Mouse (Mus musculus): ENCODE measurements around the gene Zfp513. TPM values are rescaled to one million over a fixed set of nuclear protein-coding genes. Genes with fewer than 3 reads are reported as not detected.

The Zfp513 gene
- polyA plus RNA-seq, 1 experiment from 2014 or later, result 17.4 TPM

- Histone ChIP-seq H3K4me3 (no peak overlapping the region), H3K9ac (no peak overlapping the region), H3K36me3 (no peaks in the 10 kb centered on the region), H3K4me1 (replicated peaks) (peaks cover 12% of the 10 kb centered on the region), H3K27ac (replicated peaks) (no peak overlapping the region), H3K4me2 (no peak overlapping the region), H3K9me3 (no peaks in the 10 kb centered on the region), H3K27me3 (no peaks in the 10 kb centered on the region)
- WGBS, result 92% methylated on average over 4 of the region's 4 CpGs
- no peak for ATAC-seq (ENCODE audit: low FRiP score, low read depth)
These were observed 52.3 kb downstream of the Zfp513 start for GRCm38 (mm10) chr5:31149781-31150180.

Other genes with a start within 250 kb of the Zfp513 start
- 103 and 124 TPM in 2 replicates for gene Preb, start 241.9 kb downstream of the Zfp513 start, polyA plus RNA-seq (2015; fragmentation: Nextera tagmentation; extraction: Ambion mirVana)
- gene Tcf23, start 233.6 kb downstream of the Zfp513 start, polyA plus RNA-seq (2015; fragmentation: Nextera tagmentation; extraction: Ambion mirVana), result not detected in 2 replicates
- 161 and 176 TPM in 2 replicates for gene Atraid, start 154.0 kb downstream of the Zfp513 start, polyA plus RNA-seq (2015; fragmentation: Nextera tagmentation; extraction: Ambion mirVana)
- 26.1 and 26.3 TPM in 2 replicates for gene Slc5a6, start 153.4 kb downstream of the Zfp513 start, polyA plus RNA-seq (2015; fragmentation: Nextera tagmentation; extraction: Ambion mirVana)
- gene Cad, start 147.5 kb downstream of the Zfp513 start, polyA plus RNA-seq (2015; fragmentation: Nextera tagmentation; extraction: Ambion mirVana), result 15.7 and 16.9 TPM in 2 replicates
- gene Dnajc5g, start 96.0 kb downstream of the Zfp513 start, polyA plus RNA-seq (2015; fragmentation: Nextera tagmentation; extraction: Ambion mirVana), result not detected in 2 replicates
- 36.2 and 46.7 TPM in 2 replicates for gene Slc30a3, start 94.1 kb downstream of the Zfp513 start, polyA plus RNA-seq (2015; fragmentation: Nextera tagmentation; extraction: Ambion mirVana)
- gene Trim54, start 85.6 kb downstream of the Zfp513 start, polyA plus RNA-seq (2015; fragmentation: Nextera tagmentation; extraction: Ambion mirVana), result not detected in 2 replicates
- gene Ucn, start 63.5 kb downstream of the Zfp513 start, polyA plus RNA-seq (2015; fragmentation: Nextera tagmentation; extraction: Ambion mirVana), result not detected in 2 replicates
- gene Mpv17, start 48.1 kb downstream of the Zfp513 start, polyA plus RNA-seq (2015; fragmentation: Nextera tagmentation; extraction: Ambion mirVana), result 54.0 and 60.1 TPM in 2 replicates
- 1.6 and 2.7 TPM in 2 replicates for gene Gm29609, start 22.4 kb downstream of the Zfp513 start, polyA plus RNA-seq (2015; fragmentation: Nextera tagmentation; extraction: Ambion mirVana)
- 62.9 and 67.1 TPM in 2 replicates for gene Gtf3c2, start 22.2 kb downstream of the Zfp513 start, polyA plus RNA-seq (2015; fragmentation: Nextera tagmentation; extraction: Ambion mirVana)
- 115 and 118 TPM in 2 replicates for gene Snx17, start 9.1 kb downstream of the Zfp513 start, polyA plus RNA-seq (2015; fragmentation: Nextera tagmentation; extraction: Ambion mirVana)
- 76.1 and 86.9 TPM in 2 replicates for gene Eif2b4, start 8.9 kb downstream of the Zfp513 start, polyA plus RNA-seq (2015; fragmentation: Nextera tagmentation; extraction: Ambion mirVana)
- 171 and 182 TPM in 2 replicates for gene Ppm1g, start 18.4 kb upstream of the Zfp513 start, polyA plus RNA-seq (2015; fragmentation: Nextera tagmentation; extraction: Ambion mirVana)
- 163 and 171 TPM in 2 replicates for gene Nrbp1, start 38.6 kb upstream of the Zfp513 start, polyA plus RNA-seq (2015; fragmentation: Nextera tagmentation; extraction: Ambion mirVana)
- gene Gm9970, start 38.9 kb upstream of the Zfp513 start, polyA plus RNA-seq (2015; fragmentation: Nextera tagmentation; extraction: Ambion mirVana), result 0.63 and 1.4 TPM in 2 replicates
- gene Krtcap3, start 49.4 kb upstream of the Zfp513 start, polyA plus RNA-seq (2015; fragmentation: Nextera tagmentation; extraction: Ambion mirVana), result 2.6 and 3.6 TPM in 2 replicates
- gene Ift172, start 88.8 kb upstream of the Zfp513 start, polyA plus RNA-seq (2015; fragmentation: Nextera tagmentation; extraction: Ambion mirVana), result 31.5 and 40.0 TPM in 2 replicates
- 103 and 114 TPM in 2 replicates for gene Fndc4, start 93.8 kb upstream of the Zfp513 start, polyA plus RNA-seq (2015; fragmentation: Nextera tagmentation; extraction: Ambion mirVana)
- gene Gckr, start 95.1 kb upstream of the Zfp513 start, polyA plus RNA-seq (2015; fragmentation: Nextera tagmentation; extraction: Ambion mirVana), result 0.19 and 0.24 TPM in 2 replicates

Data from hindbrain, embryonic 15.5 days (tissue).